Mouse (Mus musculus) CH12F3 (cell line): ENCODE results near the gene Hyal1.
"Not testable (repeated sequence)": the region's sequence is repeated elsewhere in the genome, so short reads cannot be mapped to it uniquely, and the experiment has no call there.

Source experiments
- in situ Hi-C: fragments of 300-500 bp; cut with MboI; formaldehyde crosslinking; loops from 2 replicates; pipeline ENCODE4 v1.14.3; 2020; ENCODE audit warnings: low sequenced_read_pairs

Gene Hyal1

GRCm38 (mm10) chr9:107571534-107572326 lies 5.0 kb upstream of the Hyal1 start:
- in situ Hi-C loops, result no loop called here

DNA sequence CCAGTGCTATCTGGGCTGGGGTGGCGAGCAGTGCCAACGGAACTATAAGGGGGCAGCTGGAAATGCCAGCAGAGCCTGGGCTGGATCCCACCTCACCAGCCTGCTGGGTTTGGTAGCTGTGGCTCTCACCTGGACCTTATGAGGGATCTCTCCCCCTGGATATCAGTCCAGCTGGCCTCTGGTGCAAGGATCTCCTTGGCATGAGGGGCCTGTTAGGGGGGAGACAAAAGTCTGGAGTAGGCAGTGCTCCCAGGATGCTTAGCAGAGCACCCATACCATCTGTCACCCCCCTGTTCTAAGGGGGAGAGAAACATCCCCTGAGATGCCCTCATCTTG lies 4.4 kb upstream of the Hyal1 start:
- in situ Hi-C loops, result no loop called here

DNA sequence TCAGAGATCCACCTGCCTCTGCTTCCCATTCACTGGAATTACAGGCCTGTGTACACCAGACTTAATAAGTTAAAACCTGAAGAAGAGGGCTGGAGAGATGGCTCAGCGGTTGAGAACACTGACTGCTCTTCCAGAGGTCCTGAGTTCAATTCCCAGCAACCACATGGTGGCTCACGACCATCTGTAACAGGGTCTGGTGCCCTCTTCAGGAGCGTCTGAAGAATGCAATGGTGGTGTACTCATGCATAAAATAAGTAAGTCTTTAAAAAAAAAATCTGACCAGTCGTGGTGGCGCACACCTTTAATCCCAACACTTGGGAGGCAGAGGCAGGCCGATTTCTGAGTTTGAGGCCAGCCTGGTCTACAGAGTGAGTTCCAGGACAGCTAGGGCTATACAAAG lies 3.0 kb upstream of the Hyal1 start:
- in situ Hi-C loops, result not testable (repeated sequence)

- in situ Hi-C loops, result no loop called here
Measured at GRCm38 (mm10) chr9:107575579-107576356, 959 bp upstream of the Hyal1 start.

- in situ Hi-C loops, result no loop called here
Measured at GRCm38 (mm10) chr9:107577871-107578270, 1.1 kb downstream of the Hyal1 start.

GRCm38 (mm10) chr9:107578587-107578986 lies 1.9 kb downstream of the Hyal1 start, which contains the start of gene Naa80:
Naa80 (plus strand) TSS chr9:107578887.
- in situ Hi-C loops, result no loop called here

- in situ Hi-C loops, result no loop called here
Measured at GRCm38 (mm10) chr9:107579023-107579900, 2.5 kb downstream of the Hyal1 start.

DNA sequence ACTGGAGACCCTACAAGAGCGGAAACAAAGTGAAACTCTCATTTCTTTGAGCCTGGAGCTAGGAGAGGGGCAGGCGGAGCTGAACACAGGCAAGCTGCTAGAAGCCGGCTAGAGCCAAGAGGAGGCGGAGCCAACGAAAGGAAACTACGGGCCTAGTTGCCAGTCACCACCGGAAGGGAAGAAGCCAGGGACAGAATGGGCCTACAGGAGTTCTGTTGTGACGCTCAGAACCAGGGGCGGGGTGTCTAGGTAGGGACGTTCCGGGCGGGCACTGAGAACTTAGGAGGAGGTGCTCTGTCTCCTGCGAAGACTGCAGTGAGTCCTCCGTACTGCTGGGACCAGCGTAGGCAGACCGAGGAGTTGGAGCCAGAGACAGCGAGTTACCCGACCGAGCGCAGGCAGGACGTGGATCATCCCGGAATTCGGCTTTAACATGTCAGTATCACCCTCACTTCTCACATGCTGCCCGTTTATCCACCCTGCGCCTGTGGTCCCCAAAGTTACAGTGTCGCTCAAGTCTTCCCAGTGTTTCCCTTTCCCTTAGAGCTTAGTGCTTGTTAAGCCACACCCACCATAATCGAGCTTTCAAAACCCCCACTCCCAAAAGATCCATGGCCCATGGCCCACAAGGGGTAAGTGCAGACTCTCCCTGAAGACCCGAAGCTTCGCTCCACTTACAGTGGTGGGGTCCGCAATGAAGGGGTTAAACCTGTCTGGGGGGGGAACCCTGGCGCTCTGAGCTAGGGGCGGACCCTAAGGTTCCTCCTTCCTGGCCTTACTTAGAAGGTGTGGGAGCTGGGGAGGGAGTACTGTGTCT lies 4.0 kb downstream of the Hyal1 start, which contains the start of gene Hyal3:
Gene Hyal3 (plus strand): TSS at position 318 of the 817 bp plus-strand sequence.
- in situ Hi-C loops, result no loop called here

- in situ Hi-C loops, result no loop called here
Measured at GRCm38 (mm10) chr9:107581584-107581983, 4.9 kb downstream of the Hyal1 start.

DNA sequence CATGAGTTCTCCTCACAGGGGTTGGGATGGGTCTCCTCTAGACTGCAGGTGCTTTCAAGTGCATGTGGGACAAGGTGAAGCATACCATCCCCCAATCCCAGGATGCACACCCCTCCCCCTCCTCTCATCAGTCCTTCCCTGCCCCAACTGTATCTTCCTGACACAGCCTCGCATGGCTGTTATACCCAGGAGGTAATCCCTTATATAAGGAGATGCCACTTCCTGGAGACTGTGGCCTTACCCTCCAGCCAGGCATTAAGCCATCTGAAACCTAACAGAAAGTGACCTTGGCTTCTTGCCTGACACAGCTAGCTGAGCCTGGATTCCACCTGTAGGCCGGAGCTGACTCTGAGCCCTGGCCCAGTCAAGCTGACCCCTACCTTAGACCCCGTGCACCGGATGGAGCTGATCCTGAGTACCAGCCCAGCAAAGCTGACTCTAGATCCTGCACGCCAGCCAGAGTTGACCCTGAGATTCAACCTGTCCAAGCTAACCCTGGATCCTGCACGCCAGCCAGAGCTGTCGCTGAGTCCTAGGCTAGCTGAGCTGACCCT lies 5.9 kb downstream of the Hyal1 start:
- in situ Hi-C loops, result no loop called here

DNA sequence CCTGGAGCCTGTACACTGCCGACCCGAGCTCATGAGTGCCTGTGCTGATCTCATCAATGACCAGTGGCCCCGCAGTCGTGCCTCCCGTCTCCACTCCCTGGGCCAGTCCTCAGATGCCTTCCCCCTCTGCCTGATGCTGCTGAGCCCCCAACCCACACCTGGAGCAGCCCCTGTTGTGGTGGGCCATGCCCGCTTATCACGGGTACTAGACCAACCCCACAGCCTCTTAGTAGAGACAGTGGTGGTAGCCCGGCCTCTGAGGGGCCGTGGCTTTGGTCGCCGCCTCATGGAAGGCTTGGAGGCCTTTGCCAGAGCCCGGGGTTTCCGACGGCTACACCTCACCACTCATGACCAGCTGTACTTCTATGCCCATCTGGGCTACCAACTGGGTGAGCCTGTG lies 6.4 kb downstream of the Hyal1 start:
- in situ Hi-C loops, result no loop called here

GRCm38 (mm10) chr9:107586504-107586903 lies 9.8 kb downstream of the Hyal1 start:
- in situ Hi-C loops, result no loop called here

GRCm38 (mm10) chr9:107586974-107587832 lies 10.5 kb downstream of the Hyal1 start, which contains the start of gene Ifrd2:
Ifrd2 (plus strand) TSS chr9:107587642.
- in situ Hi-C loops, result no loop called here

DNA sequence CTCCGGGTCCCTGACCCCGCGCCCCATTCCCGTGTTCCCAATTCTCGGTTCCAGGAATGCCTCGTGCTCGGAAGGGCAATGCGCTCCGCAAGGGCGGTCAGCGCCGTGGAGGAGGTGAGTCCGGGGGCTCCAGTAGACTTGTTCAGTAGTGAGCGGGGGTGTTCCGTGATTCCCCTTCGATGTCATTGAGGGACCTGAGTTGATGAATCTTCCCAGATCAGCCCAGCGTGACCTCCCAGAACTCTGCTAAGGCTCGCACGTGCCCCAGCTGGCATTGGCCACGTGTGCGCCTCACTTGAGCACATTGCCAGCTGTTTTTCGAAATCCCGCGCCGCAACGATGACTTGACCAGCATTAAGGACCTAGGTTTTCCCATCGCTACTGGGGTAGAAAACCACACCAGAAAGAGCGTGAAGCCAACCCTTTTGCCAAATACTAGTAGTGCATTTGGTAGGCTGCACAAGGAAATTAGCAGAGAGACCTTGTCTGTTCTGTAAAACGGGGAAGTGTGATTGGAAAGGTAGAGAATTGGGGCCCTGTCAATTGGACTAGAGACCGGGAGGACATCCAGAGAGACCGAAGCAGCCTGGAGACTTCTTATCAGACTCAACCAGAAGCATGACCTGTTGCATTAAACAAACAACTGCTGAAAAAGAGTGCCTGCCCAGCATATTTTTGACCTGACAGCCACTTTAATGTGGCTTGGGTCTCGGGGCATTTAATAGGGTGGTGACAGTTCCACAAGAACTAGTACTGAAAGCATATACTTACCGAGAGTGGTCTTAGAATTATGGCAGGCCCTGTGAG lies 11.3 kb downstream of the Hyal1 start:
- in situ Hi-C loops, result no loop called here

DNA sequence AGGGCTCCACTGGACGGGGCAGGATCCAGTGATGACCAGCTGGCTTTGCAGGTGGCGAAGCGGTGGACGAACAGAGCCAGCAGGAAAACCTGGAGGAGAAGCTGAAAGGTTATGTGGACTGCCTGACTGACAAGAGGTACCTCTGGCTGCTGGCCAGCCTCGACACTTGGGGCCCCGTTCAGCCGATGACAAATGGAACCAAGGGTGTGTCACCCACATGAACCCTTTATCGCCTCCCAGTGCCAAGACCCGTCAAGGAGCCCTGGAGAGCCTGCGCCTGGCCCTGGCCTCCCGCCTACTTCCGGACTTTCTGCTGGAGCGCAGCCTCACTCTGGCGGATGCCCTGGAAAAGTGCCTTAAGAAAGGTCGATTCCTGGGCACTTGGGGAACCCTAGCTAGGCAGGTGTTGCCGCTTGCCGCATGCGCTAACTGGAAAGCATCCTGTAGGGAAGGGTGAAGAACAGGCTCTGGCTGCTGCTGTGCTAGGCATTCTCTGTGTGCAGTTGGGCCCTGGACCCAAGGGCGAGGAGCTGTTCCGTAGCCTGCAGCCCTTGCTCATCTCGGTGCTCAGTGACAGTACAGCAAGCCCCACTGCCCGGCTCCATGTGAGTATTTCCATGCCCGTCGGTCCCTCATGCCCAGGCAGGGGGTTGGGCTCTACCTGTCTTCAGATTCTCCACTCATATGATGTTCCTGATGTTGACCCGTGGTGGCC lies 13.5 kb downstream of the Hyal1 start:
- in situ Hi-C loops, result no loop called here

DNA sequence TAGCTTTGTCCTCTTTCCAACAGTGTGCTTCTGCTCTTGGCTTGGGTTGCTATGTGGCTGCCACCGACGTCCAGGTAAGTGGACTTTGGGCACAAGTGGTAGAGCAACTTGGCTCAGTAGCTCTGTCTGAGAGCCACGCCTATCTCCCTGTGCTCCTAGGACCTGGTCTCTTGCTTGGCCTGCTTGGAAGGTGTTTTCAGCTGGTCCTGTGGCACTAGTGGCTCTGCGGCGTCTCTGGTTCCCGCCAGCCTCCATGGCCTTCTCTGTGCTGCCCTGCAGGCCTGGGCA lies 14.0 kb downstream of the Hyal1 start:
- in situ Hi-C loops, result no loop called here

DNA sequence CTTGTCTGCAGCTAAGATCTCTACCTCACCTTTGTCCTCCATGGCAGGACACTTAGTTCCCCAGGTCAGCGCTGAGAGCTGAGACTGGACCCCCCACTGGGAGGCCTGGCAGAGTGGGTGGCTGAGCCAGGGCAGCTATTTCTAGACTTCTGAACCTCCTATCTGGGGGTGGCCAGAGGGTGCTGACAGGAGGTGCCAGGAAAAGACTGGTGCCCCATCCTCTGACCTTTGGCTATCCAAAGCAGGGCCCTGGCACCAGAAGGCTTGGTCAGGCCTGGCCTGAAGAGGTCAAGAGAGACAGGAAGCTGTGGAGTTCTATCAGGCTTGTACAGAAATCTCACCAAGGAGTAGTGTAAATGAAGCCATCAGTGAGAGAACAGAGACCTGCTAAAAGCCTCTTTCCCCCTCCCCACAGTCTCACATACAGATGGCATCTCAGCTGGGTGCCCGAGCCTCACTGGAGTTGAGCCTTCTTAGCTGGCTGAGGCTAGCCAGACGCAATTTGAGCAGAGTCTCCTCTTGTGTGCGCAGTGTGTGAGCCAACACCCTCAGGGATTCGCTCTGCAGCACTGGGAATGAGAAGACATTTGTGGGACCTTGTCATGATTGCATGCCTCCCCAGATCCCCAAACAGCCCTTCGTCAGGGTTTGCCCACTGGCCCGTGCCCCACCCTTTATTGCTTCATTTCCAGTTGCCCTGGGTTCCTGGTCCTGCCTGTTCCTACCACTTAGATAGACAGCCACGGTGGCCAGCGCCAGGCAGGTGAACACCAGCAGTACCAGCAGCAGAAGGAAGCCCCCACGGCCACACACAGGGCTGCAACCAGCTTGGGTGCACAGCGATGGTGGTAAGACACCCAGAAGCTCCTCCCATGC lies 16.6 kb downstream of the Hyal1 start:
- in situ Hi-C loops, result no loop called here
